Mouse (Mus musculus) liver, adult 2 months (tissue): ENCODE data around the gene Tmprss11a.

Source experiments
- CTCF ChIP-seq: fragments of 200-500 bp; IDR thresholded peaks from 2 replicates; pipeline ENCODE4 v1.5.1; 2011; ENCODE audit warnings: low read depth, low read length, control low read depth
- POLR2A ChIP-seq: fragments of 200-500 bp; IDR thresholded peaks from 2 replicates; pipeline ENCODE4 v1.6.1; 2011; ENCODE audit warnings: low read length, control low read depth; ENCODE audit not compliant: insufficient read depth; ENCODE audit errors: extremely low read depth

DNA sequence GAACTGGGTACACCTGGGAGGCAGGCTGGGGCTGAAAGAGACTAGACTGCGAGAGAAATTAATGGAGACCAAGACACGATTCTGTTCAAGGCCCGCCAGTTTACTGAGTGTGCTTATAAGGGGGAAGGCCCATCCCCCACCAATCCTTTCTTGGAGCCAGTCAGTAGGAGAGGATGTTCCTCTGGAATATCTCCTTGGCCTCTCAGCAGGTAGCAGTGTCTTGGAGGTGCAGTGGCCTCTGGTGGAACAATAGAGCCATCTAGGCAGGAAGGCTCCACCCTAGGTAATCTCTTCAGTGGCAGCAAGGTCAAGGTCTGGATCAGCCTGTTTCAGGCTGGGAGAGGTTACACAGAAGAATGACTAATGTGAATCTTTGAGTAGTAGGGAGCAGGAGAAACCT is 61.6 kb downstream of the Tmprss11a start:
- TF ChIP-seq CTCF: no peak
- TF ChIP-seq POLR2A: no peak
